Mouse (Mus musculus): ENCODE measurements around the gene Vps53.

DNA sequence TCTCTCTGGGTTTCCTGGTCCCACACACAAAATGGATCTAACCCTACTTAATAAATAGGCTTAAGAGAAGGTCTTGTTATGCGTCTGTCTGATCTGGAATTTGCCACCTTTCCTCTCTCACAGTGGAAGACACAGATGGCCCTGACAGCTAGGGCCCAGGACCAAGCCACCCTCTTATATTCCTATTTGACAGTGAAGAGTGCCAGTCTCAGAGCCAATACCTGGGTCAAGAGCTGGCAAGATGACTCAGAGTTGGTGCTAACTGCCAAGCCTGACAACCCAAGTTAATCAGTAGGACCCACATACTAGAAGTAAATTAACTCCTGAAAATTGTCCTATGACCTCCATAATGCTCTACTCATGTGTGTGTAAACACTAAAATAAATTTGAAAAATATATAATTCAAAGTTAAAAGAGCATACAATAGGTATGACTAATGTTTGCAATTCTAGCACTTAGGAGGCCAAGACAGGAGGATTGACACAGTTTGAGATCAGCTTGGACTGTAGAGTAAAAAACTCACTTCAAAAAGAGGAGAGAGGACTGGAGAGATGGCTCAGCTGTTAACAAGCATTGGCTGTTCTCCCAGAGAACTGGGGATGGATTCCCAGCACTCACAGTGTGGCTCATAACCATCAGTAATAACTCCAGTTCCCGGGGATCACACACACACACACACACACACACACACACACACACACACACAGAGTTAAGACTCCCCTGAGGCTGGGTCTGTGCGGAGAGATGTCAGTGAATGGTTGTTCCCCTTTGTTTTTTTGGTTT lies 140.0 kb downstream of the Vps53 start:
- TF ChIP-seq CTCF (IDR thresholded peaks at IDR 0.05; ENCODE audit: low read depth) (no peak), EP300 (IDR thresholded peaks at IDR 0.05; ENCODE audit: low read depth) (no peak)

Measured in liver, embryonic 14.5 days (tissue).